Mouse (Mus musculus) right cerebral cortex, postnatal 4 days (tissue): ENCODE measurements around the gene Stk10.

Experiments
- DNase-seq: peaks from one replicate; pipeline ENCODE4 v3.0.0-alpha.2; 2022

The Stk10 gene

DNA sequence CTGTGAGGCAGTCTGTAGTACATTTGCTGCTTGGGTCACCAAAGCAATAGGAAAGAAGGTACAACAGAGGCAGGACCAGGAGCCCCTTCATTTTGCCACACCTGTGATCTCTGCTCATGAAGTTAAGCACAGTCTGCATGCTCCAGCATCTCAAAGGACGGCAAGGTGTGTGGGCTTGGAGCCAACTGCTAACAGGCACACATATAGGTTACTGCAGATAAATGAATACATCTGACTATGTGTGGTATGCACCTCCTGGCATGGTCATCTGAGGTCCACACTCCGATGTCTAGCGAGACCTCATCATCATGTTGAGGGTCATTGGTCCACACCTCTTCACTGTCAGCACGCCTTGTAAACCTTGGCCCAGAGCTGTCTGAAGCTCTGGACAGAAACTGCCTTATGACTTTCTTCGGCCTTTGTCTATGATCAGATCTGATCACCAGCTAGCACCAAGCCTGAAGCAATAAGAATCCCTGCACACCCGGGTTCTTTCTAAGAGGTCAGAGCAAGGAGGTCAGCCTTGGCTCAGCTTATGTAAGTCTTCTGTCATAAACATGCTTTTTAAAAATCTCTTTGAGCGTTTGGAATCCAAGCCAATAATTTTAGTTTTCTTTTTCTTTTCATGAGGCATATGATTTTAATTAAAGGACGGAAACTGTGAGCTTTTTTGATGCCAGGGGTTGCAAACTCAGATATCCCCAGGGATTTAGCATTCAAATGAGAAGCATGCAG is 105.6 kb downstream of the Stk10 start:
- DNase-seq = no peak

DNA sequence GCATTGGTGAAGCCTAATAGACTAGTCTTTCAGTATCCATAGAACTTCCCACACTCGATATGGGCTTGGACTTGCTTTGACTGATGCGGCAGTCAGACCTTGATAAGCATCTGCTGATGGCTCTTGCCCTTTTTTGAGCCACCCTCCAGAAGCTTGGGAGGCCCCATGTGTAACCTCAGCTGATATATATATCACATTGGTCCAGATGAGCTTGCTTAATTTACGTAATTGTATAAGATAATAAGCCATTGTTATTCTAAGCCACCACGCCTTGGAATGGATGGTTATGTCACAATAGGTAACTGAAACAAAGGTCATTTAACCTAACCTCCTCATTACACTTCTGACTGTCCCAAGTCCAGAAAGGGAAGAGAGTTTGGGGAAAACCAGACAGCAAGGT is 107.5 kb downstream of the Stk10 start:
- DNase-seq = no peak

DNA sequence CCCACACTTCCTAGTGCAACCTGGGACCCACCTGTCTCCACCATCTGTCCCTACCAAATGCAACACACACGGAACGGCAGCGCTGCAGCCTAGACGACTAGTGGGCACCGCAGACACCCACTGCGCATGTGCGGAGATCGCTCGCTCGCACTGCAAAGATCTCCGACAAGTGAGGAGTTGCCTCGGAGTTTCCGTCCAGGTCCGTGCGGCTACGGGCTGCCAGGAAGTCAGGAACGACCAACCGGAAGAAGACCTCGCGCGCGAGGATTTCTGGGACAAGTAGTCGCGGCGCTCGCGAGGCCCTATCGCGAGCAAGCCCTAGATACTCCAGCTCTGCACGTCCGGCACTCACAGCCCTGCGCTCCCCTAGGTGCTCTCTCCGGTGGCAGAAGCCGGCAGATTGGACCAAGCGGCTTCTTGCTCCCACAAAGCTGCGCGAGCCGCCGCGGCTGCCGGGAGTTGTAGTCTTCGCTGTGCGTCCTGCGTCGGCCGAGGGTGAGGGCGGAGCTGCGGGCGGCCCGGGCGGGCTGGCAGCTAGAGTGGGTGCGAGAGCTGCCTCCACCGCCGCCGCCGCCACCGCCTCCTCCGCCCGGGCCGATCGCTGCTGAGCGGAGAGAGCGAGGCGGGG is 109.3 kb downstream of the Stk10 start, which contains the start of gene Fbxw11:
Fbxw11 (plus strand) TSS at position 476 of the 628 bp plus-strand sequence.
- DNase-seq = peak; percentile 92

DNA sequence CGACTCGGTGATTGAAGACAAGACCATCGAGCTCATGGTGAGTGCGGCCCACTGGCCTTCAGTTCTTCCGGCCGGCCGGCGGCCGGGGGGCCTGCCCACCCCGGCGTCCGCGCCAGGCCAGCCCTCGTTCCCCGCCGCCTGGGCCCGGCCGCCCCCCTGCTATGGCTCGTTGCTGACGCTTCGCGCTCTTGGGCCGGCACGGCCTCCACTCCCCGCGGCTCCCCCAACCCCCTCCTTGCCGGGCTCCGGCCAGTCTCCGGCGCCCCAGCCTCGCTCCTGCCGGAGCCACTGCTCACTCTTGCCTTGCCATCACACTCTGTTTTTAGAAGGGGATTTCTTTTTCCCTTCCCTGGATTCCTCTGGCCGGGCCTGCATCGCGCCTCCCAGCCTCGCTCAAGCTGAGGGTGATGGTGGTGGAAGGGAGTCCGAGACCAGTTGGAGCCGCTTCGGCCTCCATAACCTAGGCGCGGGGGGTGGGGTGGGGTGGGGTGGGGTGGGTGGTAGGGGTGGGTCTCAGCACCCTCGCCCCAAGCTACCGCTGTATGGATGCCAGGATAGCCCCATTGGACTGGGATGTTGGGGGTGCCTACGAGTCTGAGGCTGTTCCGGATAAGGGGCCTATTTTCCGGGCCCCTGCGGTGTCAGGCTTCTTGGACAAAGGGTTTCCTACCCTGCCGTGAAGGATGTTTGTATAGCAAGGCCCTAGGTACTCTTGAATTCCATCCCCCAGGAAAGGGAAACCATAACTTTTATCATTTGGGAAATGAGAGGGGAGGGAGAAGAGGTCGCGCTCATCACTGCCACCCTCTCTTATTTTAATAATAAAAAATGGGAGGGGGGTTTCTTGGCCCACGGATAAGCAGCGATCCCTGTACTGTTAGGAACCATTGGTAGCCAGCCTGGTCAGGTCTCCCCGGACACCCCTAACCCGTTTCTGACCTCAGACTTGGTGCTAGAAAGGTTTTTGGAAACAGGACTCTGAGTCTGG is 110.1 kb downstream of the Stk10 start:
- peak; percentile 50 for DNase-seq

DNA sequence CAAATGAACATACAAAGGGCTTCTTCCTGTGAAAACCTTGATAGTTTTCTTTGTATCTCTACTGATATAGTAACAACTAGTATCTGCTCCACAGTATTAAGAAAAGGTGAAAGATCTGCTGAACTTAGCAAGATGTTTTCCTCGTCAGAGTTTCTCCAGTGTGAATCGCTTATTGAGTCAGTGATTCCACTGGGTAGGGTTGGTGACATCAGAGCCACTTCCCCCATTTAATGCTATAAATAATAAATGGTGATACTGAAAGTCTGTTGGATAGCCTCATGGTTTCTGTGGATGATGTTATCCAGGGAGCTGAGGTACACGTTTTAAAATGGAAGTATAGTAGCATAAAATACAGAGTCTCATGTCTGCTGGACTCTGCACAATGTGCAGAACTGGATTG is 110.9 kb downstream of the Stk10 start:
- no peak for DNase-seq

DNA sequence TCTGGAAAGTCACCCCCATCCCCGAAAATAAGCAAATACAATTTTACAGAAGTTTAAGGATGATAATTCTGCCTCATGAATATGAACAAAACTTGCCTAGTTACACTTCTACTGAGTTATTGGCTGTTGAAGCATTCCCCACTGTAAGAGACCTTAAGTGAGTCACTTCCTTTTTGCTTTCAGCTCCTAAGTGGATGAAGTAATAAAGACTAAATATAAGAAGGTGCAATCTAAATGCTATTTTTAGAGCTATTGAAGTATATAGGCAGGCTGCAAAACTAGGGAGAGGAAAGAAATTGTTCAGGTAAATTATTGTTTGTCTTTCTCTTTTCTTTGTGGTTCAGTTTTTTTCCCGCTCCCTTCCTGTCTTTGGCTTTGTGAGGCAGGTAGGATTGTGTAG is 114.2 kb downstream of the Stk10 start:
- no peak for DNase-seq

DNA sequence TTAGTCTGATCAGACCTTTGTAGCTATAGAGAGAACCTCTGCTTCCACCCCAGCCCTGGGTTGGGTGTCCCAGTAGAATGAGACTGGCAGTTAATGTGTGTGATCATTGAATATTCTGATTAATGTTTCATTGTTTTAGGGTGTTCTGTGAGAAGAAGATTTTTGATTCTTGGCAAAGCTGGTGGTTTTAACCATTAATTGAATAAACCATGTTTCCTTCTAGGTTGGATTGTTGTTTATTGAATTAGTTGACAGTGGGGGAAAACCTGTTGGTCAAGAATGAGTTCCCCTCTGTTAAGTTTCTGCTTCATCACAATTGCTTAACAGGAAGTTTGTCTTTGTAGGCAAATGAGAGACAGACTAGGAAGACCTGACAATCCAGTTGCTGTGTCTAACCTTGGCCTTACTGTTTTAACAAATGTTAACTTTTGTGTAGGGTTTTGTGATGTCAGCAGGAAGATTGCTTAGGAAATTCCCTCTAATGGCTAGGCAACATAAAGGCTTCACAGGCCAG is 117.2 kb downstream of the Stk10 start:
- no peak for DNase-seq

DNA sequence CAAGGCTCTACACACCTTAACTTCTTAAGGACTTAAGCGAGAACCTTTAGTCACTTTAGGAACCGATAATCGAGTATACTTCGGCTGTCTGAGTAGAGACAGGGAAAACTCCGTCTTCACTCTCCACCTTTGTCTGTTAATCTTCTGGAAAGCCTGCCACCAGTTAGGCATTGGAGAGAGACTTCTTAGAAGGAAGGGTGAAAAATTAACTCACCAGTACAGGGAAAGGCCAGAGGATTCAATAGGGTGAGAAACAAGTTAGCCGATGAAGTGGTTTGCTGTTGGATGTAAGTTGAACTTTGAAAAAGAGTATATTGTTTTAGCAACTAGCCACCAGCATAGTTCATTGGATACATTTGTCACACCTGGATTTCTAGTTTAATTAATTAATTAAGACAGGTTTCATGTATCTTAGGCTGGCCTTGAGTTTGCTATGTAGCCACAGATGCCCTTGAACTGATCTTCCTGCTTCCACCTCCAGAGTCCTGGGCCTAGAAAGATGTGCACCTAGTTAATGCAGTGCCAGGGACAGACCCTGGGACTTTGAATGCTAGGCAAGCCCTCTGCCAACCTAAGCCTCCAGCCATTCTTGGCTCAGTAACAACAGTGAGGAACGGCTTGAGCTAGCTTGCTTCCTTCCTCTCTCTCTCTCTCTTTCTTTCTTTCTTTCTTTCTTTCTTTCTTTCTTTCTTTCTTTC is 117.9 kb downstream of the Stk10 start:
- no peak for DNase-seq

DNA sequence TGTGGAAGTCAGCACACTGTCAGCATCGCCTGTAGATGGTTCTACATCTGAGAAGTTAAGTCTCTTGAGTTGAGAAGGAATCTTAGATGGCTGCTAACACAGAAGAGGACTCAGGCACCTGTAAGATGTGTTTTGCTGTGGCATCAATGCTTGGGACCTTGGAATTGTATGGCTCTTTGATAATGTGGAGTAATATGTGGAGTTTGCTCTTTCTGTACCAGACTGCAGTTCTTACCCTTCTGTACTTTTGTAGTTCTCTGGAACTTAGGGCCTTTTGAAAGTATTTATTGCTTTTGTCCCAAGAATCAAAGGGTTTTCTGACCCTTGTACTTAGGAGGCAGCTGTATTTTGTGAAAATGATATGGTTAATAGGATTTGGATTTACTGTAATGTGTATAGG is 118.6 kb downstream of the Stk10 start:
- DNase-seq = no peak

DNA sequence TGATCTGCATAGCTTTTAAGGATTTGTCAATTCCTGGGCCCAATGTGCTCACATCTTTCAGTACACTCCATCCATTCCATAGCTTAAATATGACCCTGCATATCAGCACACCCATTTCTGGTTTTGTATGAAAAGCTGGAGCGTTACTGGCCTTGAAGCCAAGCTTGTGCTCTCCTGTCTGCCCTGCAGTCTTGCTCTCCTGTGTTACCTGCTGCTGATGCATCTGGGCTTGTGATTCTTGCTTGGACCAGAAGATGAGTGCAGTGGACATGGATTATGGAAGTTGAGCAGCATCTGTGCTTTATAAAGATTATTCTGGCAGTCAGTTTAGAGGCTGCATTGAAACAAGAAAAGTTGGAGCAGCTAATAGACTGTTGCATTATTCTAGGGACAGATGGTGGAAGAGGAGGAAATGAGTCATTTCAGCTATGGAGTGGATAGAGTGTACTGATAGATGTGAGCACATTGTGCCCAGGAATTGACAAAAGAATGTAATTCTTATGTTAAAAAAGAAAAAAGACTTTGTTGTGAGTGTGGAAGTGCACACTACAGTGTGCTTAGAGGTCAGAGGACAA is 129.1 kb downstream of the Stk10 start:
- no peak for DNase-seq

DNA sequence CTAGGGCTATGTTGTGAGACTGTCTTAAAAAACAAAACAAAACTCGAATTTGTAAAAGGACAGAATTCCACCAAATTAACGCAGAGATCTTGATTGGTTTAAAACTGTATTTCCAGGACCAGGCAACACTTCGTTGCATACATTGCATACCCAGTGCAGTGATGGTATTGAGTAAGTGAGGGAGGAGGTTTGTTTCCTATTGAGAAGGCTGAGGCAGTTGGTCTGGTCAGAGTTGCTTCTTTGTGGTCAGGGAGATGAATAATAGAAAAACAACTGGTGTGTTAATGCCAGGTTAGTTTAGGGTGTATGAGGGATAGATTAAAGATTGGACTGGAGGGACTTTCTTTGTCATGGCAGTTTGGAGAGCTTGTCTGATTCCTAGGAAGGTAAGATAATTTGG is 132.5 kb downstream of the Stk10 start:
- DNase-seq = no peak

DNA sequence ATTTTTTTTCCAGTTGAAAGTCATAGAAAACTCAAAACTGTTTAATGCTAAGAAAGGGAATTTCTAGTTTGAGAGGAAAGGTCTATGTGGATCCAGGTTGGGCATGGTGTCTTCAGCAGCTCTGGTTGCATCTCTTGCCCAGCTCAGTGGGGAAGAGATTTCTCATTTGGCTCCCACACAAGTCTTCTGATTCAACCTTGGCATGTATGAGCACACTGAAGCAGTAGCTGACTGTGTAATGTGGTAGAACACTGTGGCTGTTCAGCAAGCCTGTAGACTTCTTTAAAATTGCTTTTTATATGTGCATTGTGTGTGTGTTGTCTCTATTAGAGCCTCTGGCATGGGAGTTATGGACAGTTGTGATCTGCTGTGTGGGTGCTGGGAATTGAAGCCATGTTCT is 133.9 kb downstream of the Stk10 start:
- DNase-seq = no peak

DNA sequence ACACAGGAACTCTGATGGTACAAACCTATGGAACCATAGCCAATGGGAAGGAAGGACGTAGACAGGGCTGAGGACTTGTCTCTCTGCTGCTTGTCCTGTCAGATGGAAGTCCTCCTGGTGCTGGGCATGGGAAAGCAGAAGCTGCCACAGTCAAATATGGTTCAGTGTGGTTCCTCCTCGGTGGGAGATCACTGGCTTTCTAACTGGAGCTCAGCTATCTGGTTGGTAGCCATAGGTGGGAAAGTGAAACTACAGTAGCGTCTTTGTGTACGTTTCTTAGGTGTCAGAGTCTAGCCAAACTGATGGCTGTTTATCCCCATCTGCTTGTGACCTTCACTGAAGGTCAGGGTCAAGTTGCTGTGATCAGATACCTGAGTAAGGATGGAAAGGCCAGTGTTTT is 138.4 kb downstream of the Stk10 start:
- DNase-seq = no peak
